Mouse (Mus musculus): Measurements from ENCODE around the gene Adora3.

DNA sequence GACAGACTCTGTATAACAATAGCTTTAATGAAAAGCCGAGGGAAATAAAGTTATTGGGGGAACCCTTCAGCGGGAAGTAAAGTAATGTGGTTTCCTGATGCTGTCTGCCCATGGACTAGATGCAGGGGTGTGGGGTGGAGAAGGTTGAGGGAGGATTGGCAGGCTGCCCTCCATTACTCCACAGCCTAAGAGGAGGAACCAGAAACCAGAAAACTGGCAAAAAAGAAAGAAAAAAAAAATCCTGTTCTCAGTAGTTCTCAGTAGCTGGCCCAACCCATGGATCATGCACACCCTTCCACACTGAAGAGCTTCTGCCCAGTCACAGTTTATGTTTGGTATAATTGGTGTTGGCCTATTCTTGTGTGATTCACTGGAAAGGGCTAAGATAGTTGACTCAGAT lies 27.7 kb downstream of the Adora3 start:
- TF ChIP-seq CTCF (IDR thresholded peaks at IDR 0.05; ENCODE audit: low read depth, low read length) (no peak), POLR2A (IDR thresholded peaks at IDR 0.05; ENCODE audit: extremely low read depth, insufficient read depth, low read length) (no peak)

Measured in liver, adult 2 months (tissue).